Mouse (Mus musculus): ENCODE results near the gene Olfr514. TPM values are rescaled to one million over a fixed set of nuclear protein-coding genes. Genes with fewer than 3 reads are reported as not detected.
"Not testable (repeated sequence)": the region's sequence is repeated elsewhere in the genome, so short reads cannot be mapped to it uniquely, and the experiment has no call there.

The Olfr514 gene
- polyA plus RNA-seq (2015; fragmentation: Nextera tagmentation; extraction: Ambion mirVana), result not detected in 2 replicates

GRCm38 (mm10) chr7:108825897-108826296 lies at the start of gene Olfr514:
Olfr514 (minus strand) TSS chr7:108825997.
- no peaks in the 10 kb centered on the region for H3K4me1 ChIP-seq
- no peak within 1 kb of the TSS for H3K4me3 ChIP-seq
- H3K9ac ChIP-seq, result no peak within 1 kb of the TSS
- no peak for ATAC-seq (ENCODE audit: extremely low read depth, insufficient number of reproducible peaks, low FRiP score, low TSS enrichment)
- no peaks in the 10 kb centered on the region for H3K27me3 ChIP-seq (replicated peaks)
- no peak within 1 kb of the TSS for H3K27ac ChIP-seq (replicated peaks)
- peaks cover 4% of the 10 kb centered on the region; the same call in 1 of the 2 replicates for H3K9me3 ChIP-seq
- H3K4me2 ChIP-seq, result no peak within 1 kb of the TSS
- no peaks in the 10 kb centered on the region for H3K36me3 ChIP-seq

DNA sequence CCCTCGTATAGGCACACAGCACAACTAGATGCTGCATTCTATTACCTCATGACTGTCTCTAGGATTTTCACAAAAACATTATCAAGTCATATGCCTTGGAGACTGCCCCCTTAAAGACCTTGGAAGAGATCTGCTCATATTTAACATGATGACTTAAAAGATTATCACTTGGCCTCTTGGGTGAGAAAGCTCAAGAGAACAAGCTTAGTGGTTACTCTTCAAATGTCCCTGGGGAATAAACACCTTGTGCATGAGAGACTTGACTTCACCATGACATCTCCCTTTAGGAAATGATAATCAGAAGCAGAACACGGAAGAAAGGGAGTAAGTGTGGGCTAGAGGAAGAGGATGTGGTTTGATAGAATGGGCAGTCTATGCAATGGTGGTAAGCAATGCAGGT lies 46.5 kb upstream of the Olfr514 start, which contains the start of gene Olfr517:
Gene Olfr517 (minus strand): TSS at position 101 of the 400 bp plus-strand sequence.
- Histone ChIP-seq H3K36me3 (no peaks in the 10 kb centered on the region), H3K9ac (no peak within 1 kb of the TSS), H3K9me3 (no peaks in the 10 kb centered on the region), H3K27me3 (replicated peaks) (no peaks in the 10 kb centered on the region), H3K4me3 (no peak within 1 kb of the TSS), H3K27ac (replicated peaks) (no peak within 1 kb of the TSS), H3K4me1 (no peaks in the 10 kb centered on the region), H3K4me2 (no peak within 1 kb of the TSS)
- ATAC-seq (ENCODE audit: extremely low read depth, insufficient number of reproducible peaks, low FRiP score, low TSS enrichment), result no peak
- WGBS, result 53% methylated on average over 2 of the region's 2 CpGs

DNA sequence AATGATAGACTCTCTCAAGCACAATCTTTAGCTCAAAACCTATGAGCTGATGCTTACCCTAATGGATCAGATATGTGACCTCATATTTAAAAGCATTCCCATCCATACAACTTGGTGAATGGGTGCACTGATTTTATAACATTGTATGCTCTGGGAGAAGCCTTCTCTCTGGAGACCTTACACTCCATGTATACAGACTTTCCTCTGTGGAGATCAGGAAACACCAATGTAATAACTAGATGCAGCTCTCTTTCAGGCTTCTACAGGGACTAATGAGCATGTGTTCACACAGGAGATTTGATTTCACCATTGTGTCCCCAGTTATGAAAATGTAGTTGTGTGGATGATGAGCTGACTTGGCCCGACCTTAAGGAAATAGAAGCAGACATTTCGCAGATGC lies 24.6 kb upstream of the Olfr514 start, which contains the start of gene Olfr516:
Gene Olfr516 (minus strand): TSS at position 101 of the 400 bp plus-strand sequence.
- no peaks in the 10 kb centered on the region for H3K36me3 ChIP-seq
- no peaks in the 10 kb centered on the region for H3K9me3 ChIP-seq
- WGBS, result 84% methylated on average over 2 of the region's 2 CpGs
- ATAC-seq (ENCODE audit: extremely low read depth, insufficient number of reproducible peaks, low FRiP score, low TSS enrichment), result no peak
- H3K4me2 ChIP-seq, result no peak within 1 kb of the TSS
- H3K9ac ChIP-seq, result no peak within 1 kb of the TSS
- no peaks in the 10 kb centered on the region for H3K4me1 ChIP-seq
- no peaks in the 10 kb centered on the region for H3K27me3 ChIP-seq (replicated peaks)
- no peak within 1 kb of the TSS for H3K4me3 ChIP-seq
- H3K27ac ChIP-seq (replicated peaks), result no peak within 1 kb of the TSS

- not testable (repeated sequence) for ATAC-seq (ENCODE audit: extremely low read depth, insufficient number of reproducible peaks, low FRiP score, low TSS enrichment); H3K9ac ChIP-seq; H3K27ac ChIP-seq (replicated peaks); H3K4me1 ChIP-seq; H3K27me3 ChIP-seq (replicated peaks); H3K4me3 ChIP-seq; H3K36me3 ChIP-seq; H3K4me2 ChIP-seq; H3K9me3 ChIP-seq
- WGBS, result 45% methylated on average over 5 of the region's 5 CpGs
These were observed 11.1 kb downstream of the Olfr514 start for GRCm38 (mm10) chr7:108814593-108815215.

DNA sequence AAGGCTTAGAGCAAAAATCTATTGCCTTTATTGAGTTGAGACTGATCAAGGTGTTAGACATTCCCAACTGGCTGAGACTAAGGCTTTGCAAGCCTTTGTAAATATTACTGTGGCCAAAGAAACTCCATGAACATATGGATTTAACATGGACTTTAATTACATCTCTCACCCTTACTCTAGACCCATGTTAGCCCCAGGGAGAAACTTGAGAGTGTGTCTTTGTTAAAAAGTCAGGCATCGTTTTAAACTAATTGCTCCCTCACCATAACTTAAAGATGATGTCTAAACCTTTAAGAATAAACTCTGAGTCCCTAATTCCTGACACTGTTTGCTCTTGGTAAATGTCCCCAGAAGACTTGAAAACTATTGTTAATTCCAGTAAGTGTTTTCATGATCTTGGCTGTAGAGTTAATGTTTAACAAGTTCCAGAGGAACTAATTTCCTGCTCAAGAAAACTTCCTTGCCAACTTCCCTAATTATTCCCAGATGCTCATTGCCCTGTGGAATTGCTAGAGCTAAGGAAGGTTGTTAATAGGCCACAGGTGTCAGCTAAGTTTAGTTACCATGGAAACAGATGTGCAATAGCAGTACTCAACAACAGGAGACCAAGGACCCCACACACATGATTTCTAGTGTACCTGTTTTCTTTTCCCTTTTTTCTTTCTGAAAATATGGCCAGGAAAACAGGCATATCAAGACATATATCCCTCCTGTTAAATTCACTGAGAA lies 28.4 kb downstream of the Olfr514 start:
- WGBS, result 37% methylated on average over 1 of the region's 1 CpGs
- Histone ChIP-seq H3K4me1 (no peaks in the 10 kb centered on the region), H3K9me3 (no peaks in the 10 kb centered on the region), H3K4me3 (no peak overlapping the region), H3K4me2 (no peak overlapping the region), H3K27me3 (replicated peaks) (no peaks in the 10 kb centered on the region), H3K9ac (no peak overlapping the region), H3K36me3 (no peaks in the 10 kb centered on the region), H3K27ac (replicated peaks) (no peak overlapping the region)
- no peak for ATAC-seq (ENCODE audit: extremely low read depth, insufficient number of reproducible peaks, low FRiP score, low TSS enrichment)

Other genes starting within 250 kb of the Olfr514 start
- not detected in 2 replicates for gene Olfr506, start 215.2 kb downstream of the Olfr514 start, polyA plus RNA-seq (2015; fragmentation: Nextera tagmentation; extraction: Ambion mirVana)
- not detected in 2 replicates for gene Olfr507, start 204.2 kb downstream of the Olfr514 start, polyA plus RNA-seq (2015; fragmentation: Nextera tagmentation; extraction: Ambion mirVana)
- gene Olfr508, start 196.0 kb downstream of the Olfr514 start, polyA plus RNA-seq (2015; fragmentation: Nextera tagmentation; extraction: Ambion mirVana), result not detected in 2 replicates
- not detected in 2 replicates for gene Olfr509, start 174.1 kb downstream of the Olfr514 start, polyA plus RNA-seq (2015; fragmentation: Nextera tagmentation; extraction: Ambion mirVana)
- not detected in 2 replicates for gene Olfr510, start 159.6 kb downstream of the Olfr514 start, polyA plus RNA-seq (2015; fragmentation: Nextera tagmentation; extraction: Ambion mirVana)
- gene Olfr512, start 112.7 kb downstream of the Olfr514 start, polyA plus RNA-seq (2015; fragmentation: Nextera tagmentation; extraction: Ambion mirVana), result not detected in 2 replicates
- not detected in 2 replicates for gene Olfr513, start 75.0 kb downstream of the Olfr514 start, polyA plus RNA-seq (2015; fragmentation: Nextera tagmentation; extraction: Ambion mirVana)
- not detected in 2 replicates for gene Olfr516, start 24.5 kb upstream of the Olfr514 start, polyA plus RNA-seq (2015; fragmentation: Nextera tagmentation; extraction: Ambion mirVana)
- gene Olfr517, start 46.4 kb upstream of the Olfr514 start, polyA plus RNA-seq (2015; fragmentation: Nextera tagmentation; extraction: Ambion mirVana), result not detected in 2 replicates
- not detected in 2 replicates for gene Olfr518, start 59.0 kb upstream of the Olfr514 start, polyA plus RNA-seq (2015; fragmentation: Nextera tagmentation; extraction: Ambion mirVana)
- gene Olfr519, start 68.4 kb upstream of the Olfr514 start, polyA plus RNA-seq (2015; fragmentation: Nextera tagmentation; extraction: Ambion mirVana), result not detected in 2 replicates
- 8.7 and 9.0 TPM in 2 replicates for gene Nlrp10, start 104.2 kb upstream of the Olfr514 start, polyA plus RNA-seq (2015; fragmentation: Nextera tagmentation; extraction: Ambion mirVana)
- gene Eif3f, start 108.4 kb upstream of the Olfr514 start, polyA plus RNA-seq (2015; fragmentation: Nextera tagmentation; extraction: Ambion mirVana), result 54.0 and 55.4 TPM in 2 replicates
- gene Tub, start 124.3 kb upstream of the Olfr514 start, polyA plus RNA-seq (2015; fragmentation: Nextera tagmentation; extraction: Ambion mirVana), result 0.62 and 0.78 TPM in 2 replicates

Data from heart, embryonic 13.5 days (tissue).